Mouse (Mus musculus) frontal cortex, postnatal 14 days (tissue): ENCODE measurements at regions not wholly inside any gene's neighbourhood (a gene's known extent, or its start where the extent isn't known, plus 50 kb on each side); places are given as distances from the start of the nearest gene placed in this dataset.
"Not testable (repeated sequence)": the region's sequence is repeated elsewhere in the genome, so short reads cannot be mapped to it uniquely, and the experiment has no call there.

ENCODE experiments used
- DNase-seq, 2 experiments: peaks; one replicate each; pipeline ENCODE4 v3.0.0; 2022; ENCODE audit warnings: low spot score in 2 of 2

- no peak for DNase-seq
Observed at GRCm38 (mm10) chr15:5625367-5625766, 381.4 kb upstream of the Ptger4 start.

GRCm38 (mm10) chr15:5646673-5647072 lies 402.7 kb upstream of the Ptger4 start:
- DNase-seq: no peak

- DNase-seq: no peak
Observed at GRCm38 (mm10) chr15:5658796-5659195, 414.8 kb upstream of the Ptger4 start.

- DNase-seq: no peak
Observed at GRCm38 (mm10) chr15:5660819-5661218, 416.8 kb upstream of the Ptger4 start.

GRCm38 (mm10) chr15:5671781-5672180 lies 427.8 kb upstream of the Ptger4 start:
- DNase-seq: no peak

GRCm38 (mm10) chr15:5676704-5677103 lies 432.7 kb upstream of the Ptger4 start:
- no peak for DNase-seq

- DNase-seq: no peak
Observed at GRCm38 (mm10) chr15:5693810-5694209, 449.8 kb upstream of the Ptger4 start.

- DNase-seq: no peak
Observed at GRCm38 (mm10) chr15:5695015-5695414, 451.0 kb upstream of the Ptger4 start.

GRCm38 (mm10) chr15:5708454-5708853 lies 464.5 kb upstream of the Ptger4 start:
- DNase-seq: no peak

- DNase-seq: no peak
Observed at GRCm38 (mm10) chr15:5740658-5741057, 496.7 kb upstream of the Ptger4 start.

- DNase-seq: no peak
Observed at GRCm38 (mm10) chr15:5743893-5744292, 499.9 kb upstream of the Ptger4 start.

- no peak for DNase-seq
Observed at GRCm38 (mm10) chr15:5758690-5759089, 514.7 kb upstream of the Ptger4 start.

- DNase-seq: no peak
Observed at GRCm38 (mm10) chr15:5762216-5762615, 518.2 kb upstream of the Ptger4 start.

- no peak for DNase-seq
Observed at GRCm38 (mm10) chr15:5777074-5777473, 522.5 kb upstream of the Dab2 start.

- no peak for DNase-seq
Observed at GRCm38 (mm10) chr15:5799917-5800316, 499.7 kb upstream of the Dab2 start.

GRCm38 (mm10) chr15:5811154-5811732 lies 488.3 kb upstream of the Dab2 start:
- no peak for DNase-seq

- DNase-seq: no peak
Observed at GRCm38 (mm10) chr15:5811958-5812357, 487.6 kb upstream of the Dab2 start.

- DNase-seq: no peak
Observed at GRCm38 (mm10) chr15:5817901-5818576, 481.5 kb upstream of the Dab2 start.

- DNase-seq: no peak
Observed at GRCm38 (mm10) chr15:5839963-5840362, 459.6 kb upstream of the Dab2 start.

GRCm38 (mm10) chr15:5841369-5842149 lies 458.0 kb upstream of the Dab2 start:
- not testable (repeated sequence) for DNase-seq

- no peak for DNase-seq
Observed at GRCm38 (mm10) chr15:5846571-5846970, 453.0 kb upstream of the Dab2 start.

GRCm38 (mm10) chr15:5847413-5848100 lies 452.0 kb upstream of the Dab2 start:
- DNase-seq: no peak
